Mouse (Mus musculus) hindbrain, embryonic 10.5 days (tissue): ENCODE measurements around the gene Ptprg. TPM values are rescaled to one million over a fixed set of nuclear protein-coding genes. Genes with fewer than 3 reads are reported as not detected.

ENCODE experiments used
- DNase-seq: peaks from one replicate; pipeline ENCODE4 v3.0.0-alpha.2; 2017; ENCODE audit warnings: low spot score
- H3K27ac ChIP-seq: fragments of 300-500 bp; sonication (generic); 2 replicates; pipeline ENCODE4 v1.5.1; 2016; ENCODE audit warnings: mild to moderate bottlenecking, moderate library complexity
- H3K27me3 ChIP-seq: fragments of 300-500 bp; sonication (generic); 2 replicates; pipeline ENCODE4 v1.6.1; 2016; ENCODE audit warnings: mild to moderate bottlenecking; ENCODE audit not compliant: poor library complexity, insufficient read depth, severe bottlenecking
- H3K36me3 ChIP-seq: fragments of 300-500 bp; sonication (generic); 2 replicates; pipeline ENCODE4 v1.6.1; 2016; ENCODE audit warnings: mild to moderate bottlenecking, moderate library complexity
- H3K4me1 ChIP-seq: fragments of 300-500 bp; sonication (generic); replicated peaks from 2 replicates; pipeline ENCODE4 v1.6.1; 2016; ENCODE audit warnings: mild to moderate bottlenecking
- H3K4me3 ChIP-seq: fragments of 300-500 bp; sonication (generic); 2 replicates; pipeline ENCODE4 v1.5.1; 2016; ENCODE audit warnings: mild to moderate bottlenecking, moderate library complexity
- H3K9me3 ChIP-seq: fragments of 300-500 bp; sonication (generic); 2 replicates; pipeline ENCODE4 v1.6.1; 2016; ENCODE audit warnings: mild to moderate bottlenecking, moderate library complexity
- WGBS: fragments of 180-500 bp; shearing (Covaris S2); methylation state at CpG from one replicate; pipeline ENCODE4 v1.1.7; 2016; 5-methylcytosine and 5-hydroxymethylcytosine counted together
- polyA plus RNA-seq: library from polyadenylated mRNA; unstranded; fragments of >200 nt; fragmentation: Nextera tagmentation; extraction: Ambion mirVana; gene quantifications from 2 replicates; pipeline ENCODE4 v1.2.1, GENCODE M21; 2016

Ptprg gene
- polyA plus RNA-seq, 1 experiment from 2014 or later, result 48.9 TPM

DNA sequence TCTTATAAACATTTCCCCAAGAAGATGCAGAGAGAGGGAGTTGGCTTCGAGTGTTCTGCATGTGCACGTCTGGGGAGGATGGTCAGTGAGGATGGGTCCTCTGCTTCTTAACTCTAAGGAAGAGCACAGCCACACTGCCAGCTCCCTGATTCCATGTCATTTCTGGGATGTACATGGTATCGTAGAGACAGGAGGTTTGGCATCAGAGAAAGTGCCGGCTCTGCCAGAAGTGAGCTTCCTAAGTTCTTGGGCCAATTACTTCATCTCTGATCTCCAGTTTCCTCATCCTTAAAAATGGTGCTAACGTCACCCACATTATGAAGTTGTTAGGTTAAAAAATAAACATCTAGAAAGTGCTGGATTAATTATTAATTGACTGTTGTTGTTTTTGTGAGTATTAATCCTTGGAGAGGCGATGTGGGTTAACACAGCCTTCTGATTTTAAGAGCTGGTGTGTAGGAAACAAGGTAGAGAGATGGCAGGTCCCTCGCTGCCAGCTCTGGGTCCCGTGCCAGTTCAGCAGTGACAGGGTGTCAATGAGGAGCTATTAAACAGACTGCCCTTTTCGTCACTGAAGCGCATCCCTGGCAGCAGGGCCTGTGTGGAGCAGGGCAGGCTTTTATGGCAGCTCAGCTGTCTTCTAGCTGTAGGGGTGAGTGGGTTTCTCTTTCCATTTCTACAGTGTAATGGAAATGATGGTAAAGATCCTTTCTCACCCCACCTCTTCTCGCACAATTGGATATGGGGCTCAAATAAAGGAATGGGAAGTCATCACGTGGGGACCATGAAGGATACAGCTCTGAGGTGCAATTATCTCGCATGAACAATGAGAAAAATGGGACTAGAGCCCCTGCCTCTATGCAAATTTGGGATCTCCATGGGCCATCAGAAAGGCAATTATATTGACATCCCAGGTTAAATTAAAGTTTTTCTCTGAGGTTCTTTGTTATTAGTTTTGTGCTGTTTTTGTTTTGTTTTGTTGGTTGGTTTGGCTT is 646.9 kb downstream of the Ptprg start:
- no peaks in the 10 kb centered on the region for H3K36me3 ChIP-seq
- DNase-seq, result no peak
- H3K27ac ChIP-seq, result peak overlapping the region; percentile 36; the same call in 1 of the 2 replicates
- no peak overlapping the region for H3K4me3 ChIP-seq
- peaks cover 10% of the 10 kb centered on the region; the same call in 1 of the 2 replicates for H3K4me1 ChIP-seq
- 79% methylated on average over 13 of the region's 13 CpGs for WGBS
- H3K9me3 ChIP-seq, result no peaks in the 10 kb centered on the region
- no peaks in the 10 kb centered on the region for H3K27me3 ChIP-seq

DNA sequence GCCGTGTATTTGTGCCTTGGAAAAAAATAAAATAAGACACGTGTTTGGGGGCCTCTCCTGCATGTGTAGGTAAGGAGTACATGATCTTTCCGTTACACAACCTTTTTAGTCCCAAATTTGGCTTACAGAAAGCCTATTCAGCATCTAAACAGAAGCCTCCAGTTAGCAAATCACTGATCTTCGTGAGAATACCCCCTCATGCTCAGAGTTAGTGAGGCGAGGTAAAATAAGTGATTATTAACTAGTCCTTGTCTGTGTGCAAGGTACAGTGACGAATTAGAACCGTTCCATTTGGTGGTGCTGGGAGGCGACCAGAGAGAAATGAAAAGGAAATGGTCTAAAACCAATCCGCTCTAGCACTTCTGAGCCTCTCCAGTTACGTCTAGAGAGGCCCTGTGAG is 648.9 kb downstream of the Ptprg start:
- Histone ChIP-seq H3K36me3 (no peaks in the 10 kb centered on the region), H3K4me1 (peaks cover 10% of the 10 kb centered on the region; the same call in 1 of the 2 replicates), H3K27me3 (no peaks in the 10 kb centered on the region), H3K4me3 (no peak overlapping the region), H3K9me3 (no peaks in the 10 kb centered on the region), H3K27ac (no peak overlapping the region)
- no peak for DNase-seq
- WGBS, result 77% methylated on average over 10 of the region's 10 CpGs

DNA sequence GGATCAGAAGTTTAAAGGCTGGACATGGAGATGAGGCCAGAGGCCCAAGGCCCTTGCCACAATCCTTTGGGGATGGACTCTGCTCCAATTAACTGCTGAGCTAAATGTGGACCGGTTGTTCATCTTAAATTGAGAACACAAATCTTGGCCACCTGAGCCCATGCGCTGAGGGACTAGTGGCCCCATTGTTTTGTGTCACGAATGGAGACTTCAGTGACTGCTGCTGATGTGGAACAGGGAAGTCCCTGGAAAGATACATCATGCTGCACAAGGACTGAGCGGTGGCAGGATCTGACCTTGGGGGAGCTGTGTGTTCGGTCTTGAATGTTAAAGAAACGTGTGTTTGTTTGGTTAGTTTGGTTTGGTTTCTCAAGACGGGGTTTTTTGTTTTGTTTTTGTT is 649.7 kb downstream of the Ptprg start:
- no peak for DNase-seq
- H3K27me3 ChIP-seq, result no peaks in the 10 kb centered on the region
- H3K4me3 ChIP-seq, result no peak overlapping the region
- no peaks in the 10 kb centered on the region for H3K9me3 ChIP-seq
- H3K4me1 ChIP-seq, result peaks cover 10% of the 10 kb centered on the region; the same call in 1 of the 2 replicates
- peak overlapping the region; percentile 9; the same call in 1 of the 2 replicates for H3K27ac ChIP-seq
- 79% methylated on average over 7 of the region's 7 CpGs for WGBS
- H3K36me3 ChIP-seq, result 0 out of 2 replicates have a peak, but pooled peaks cover 8% of the 10 kb centered on the region

DNA sequence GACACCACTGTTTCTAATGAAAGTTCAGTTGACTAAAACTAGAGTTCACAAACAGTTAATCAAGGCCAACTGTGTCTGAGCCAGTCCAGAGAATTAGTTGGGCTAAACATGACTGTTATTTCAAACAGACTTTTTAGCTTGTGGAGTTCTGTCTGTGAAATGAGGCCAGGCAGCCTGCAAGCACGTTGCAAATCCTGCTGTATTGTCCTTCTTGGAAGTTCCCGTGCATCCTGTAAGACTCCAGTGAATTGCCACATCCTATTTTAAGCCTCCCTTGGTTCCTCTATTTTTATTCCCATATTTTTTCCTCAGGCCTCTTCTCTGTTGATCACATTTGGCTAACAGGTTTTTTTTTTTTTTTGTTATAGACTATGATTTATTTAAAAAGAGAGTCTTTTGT is 652.8 kb downstream of the Ptprg start:
- H3K9me3 ChIP-seq, result no peaks in the 10 kb centered on the region
- H3K27me3 ChIP-seq, result no peaks in the 10 kb centered on the region
- H3K36me3 ChIP-seq, result peaks cover 9% of the 10 kb centered on the region; the same call in 1 of the 2 replicates
- WGBS, result 76% methylated on average over 2 of the region's 2 CpGs
- no peaks in the 10 kb centered on the region; the same call in 1 of the 2 replicates for H3K4me1 ChIP-seq
- no peak for DNase-seq
- no peak overlapping the region for H3K4me3 ChIP-seq
- no peak overlapping the region for H3K27ac ChIP-seq

DNA sequence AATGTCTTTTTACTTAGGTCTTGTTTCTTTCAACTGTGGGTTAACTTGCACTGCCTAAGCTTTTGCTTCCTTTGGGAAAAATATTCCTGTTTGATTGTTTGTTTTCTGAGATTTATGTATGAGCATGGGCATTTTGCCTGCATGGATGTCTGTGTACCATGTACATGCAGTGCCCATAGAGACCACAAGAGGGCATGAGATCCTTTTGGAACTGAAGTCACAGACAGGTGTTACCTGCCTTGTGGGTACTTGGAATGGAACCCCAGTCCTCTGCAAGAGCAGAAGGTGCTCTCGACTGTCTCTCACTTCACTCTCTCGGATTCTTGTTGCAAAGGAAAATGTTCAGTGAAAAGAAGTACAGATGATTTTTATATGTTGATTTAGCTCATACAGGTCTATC is 655.2 kb downstream of the Ptprg start:
- Histone ChIP-seq H3K27me3 (no peaks in the 10 kb centered on the region), H3K4me1 (no peaks in the 10 kb centered on the region; the same call in 1 of the 2 replicates), H3K4me3 (no peak overlapping the region), H3K36me3 (peaks cover 25% of the 10 kb centered on the region), H3K9me3 (no peaks in the 10 kb centered on the region), H3K27ac (no peak overlapping the region)
- 89% methylated on average over 2 of the region's 2 CpGs for WGBS
- DNase-seq, result no peak

GRCm38 (mm10) chr14:12218544-12219150 is 665.3 kb downstream of the Ptprg start:
- DNase-seq, result no peak
- Histone ChIP-seq H3K27me3 (no peaks in the 10 kb centered on the region), H3K4me1 (no peaks in the 10 kb centered on the region), H3K9me3 (no peaks in the 10 kb centered on the region), H3K27ac (no peak overlapping the region), H3K4me3 (no peak overlapping the region), H3K36me3 (peaks cover 28% of the 10 kb centered on the region)
- 89% methylated on average over 16 of the region's 16 CpGs for WGBS

DNA sequence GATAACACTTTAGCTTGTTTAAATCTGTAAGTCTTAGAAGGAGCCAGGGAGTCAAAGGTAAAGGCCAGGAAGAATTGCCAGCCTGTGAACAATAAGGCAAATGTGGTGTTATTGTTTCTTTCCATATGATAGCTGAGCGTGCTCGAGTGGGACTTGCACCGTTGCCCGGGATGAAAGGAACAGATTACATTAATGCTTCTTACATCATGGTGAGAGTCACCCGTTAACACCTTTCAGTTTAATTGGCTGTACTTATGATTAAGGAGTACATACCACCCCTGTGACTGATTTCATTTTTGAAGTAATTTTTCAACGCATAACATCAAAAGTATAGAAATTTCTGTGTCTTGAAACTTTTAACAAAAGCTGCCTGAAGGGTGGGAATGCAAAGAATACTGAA is 666.5 kb downstream of the Ptprg start:
- Histone ChIP-seq H3K4me1 (no peaks in the 10 kb centered on the region), H3K9me3 (no peaks in the 10 kb centered on the region), H3K27me3 (no peaks in the 10 kb centered on the region), H3K27ac (no peak overlapping the region), H3K36me3 (peaks cover 27% of the 10 kb centered on the region), H3K4me3 (no peak overlapping the region)
- DNase-seq, result no peak
- WGBS, result 83% methylated on average over 6 of the region's 6 CpGs

DNA sequence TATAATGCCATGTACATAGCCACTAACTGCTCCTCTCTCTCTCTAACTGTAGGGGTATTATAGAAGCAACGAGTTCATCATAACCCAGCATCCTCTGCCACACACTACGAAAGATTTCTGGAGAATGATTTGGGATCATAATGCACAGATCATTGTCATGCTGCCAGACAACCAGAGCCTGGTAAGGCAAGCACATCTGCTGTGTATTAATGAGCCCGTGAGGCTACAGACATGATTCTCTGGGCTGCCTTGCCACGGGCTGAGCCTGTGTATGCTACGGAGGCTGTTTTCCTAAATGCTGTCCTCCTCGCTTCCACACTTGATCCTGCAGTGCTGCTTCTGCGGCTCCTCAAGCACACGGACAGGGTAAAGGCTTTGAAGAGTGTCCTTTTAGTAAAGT is 667.2 kb downstream of the Ptprg start:
- no peak overlapping the region for H3K4me3 ChIP-seq
- peaks cover 30% of the 10 kb centered on the region for H3K36me3 ChIP-seq
- no peak overlapping the region for H3K27ac ChIP-seq
- H3K4me1 ChIP-seq, result no peaks in the 10 kb centered on the region
- DNase-seq, result no peak
- no peaks in the 10 kb centered on the region for H3K27me3 ChIP-seq
- H3K9me3 ChIP-seq, result no peaks in the 10 kb centered on the region
- 86% methylated on average over 8 of the region's 8 CpGs for WGBS

GRCm38 (mm10) chr14:12221571-12221970 is 668.2 kb downstream of the Ptprg start:
- Histone ChIP-seq H3K4me3 (no peak overlapping the region), H3K9me3 (no peaks in the 10 kb centered on the region), H3K27me3 (no peaks in the 10 kb centered on the region), H3K36me3 (peaks cover 37% of the 10 kb centered on the region), H3K27ac (no peak overlapping the region), H3K4me1 (no peaks in the 10 kb centered on the region)
- no peak for DNase-seq
- 85% methylated on average over 5 of the region's 5 CpGs for WGBS

DNA sequence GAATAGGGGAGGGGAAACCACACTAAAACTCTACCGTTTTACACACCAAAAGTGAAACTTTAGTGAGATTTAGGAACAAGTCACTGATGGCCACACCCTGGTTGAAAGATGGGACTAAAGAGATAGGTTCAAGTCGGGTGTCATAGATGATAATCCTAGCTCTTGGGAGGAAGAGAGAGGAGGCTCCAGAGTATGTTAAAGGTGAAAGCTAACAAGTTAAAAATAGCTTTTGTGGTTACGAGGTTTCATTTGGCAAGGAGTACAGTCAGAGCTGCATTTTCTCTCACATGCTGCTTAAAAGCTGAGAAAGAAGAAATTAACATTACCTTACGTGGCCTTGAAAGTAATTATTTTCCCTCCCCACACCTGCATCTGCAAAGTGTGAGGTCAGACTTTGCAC is 690.4 kb downstream of the Ptprg start:
- H3K4me3 ChIP-seq, result no peak overlapping the region
- H3K36me3 ChIP-seq, result no peaks in the 10 kb centered on the region
- H3K4me1 ChIP-seq, result peaks cover 9% of the 10 kb centered on the region; the same call in 1 of the 2 replicates
- no peak overlapping the region for H3K27ac ChIP-seq
- no peak for DNase-seq
- no peaks in the 10 kb centered on the region for H3K27me3 ChIP-seq
- no peaks in the 10 kb centered on the region for H3K9me3 ChIP-seq
- WGBS, result 82% methylated on average over 4 of the region's 4 CpGs

DNA sequence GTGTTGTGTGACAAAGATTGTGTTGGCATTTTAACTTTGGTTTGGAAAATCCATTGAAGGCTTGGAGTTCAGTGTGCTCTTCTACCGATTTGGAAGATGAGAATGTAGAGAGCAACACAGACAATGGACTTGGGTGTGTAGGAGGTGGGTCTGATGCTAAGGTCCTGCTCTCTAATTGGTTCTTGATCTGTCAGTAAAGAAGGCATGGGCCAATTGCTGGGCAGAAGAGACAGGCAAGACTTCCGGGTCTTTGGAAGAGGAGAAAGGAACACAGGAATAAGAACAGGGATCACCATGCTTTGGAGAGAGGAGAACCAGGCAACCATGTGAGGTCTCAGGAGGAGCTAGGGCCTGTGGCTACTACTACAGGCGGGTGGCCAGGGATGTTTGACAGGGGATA is 722.7 kb downstream of the Ptprg start:
- H3K27ac ChIP-seq, result no peak overlapping the region
- H3K27me3 ChIP-seq, result no peaks in the 10 kb centered on the region
- WGBS, result 70% methylated on average over 3 of the region's 3 CpGs
- H3K4me3 ChIP-seq, result no peak overlapping the region
- no peaks in the 10 kb centered on the region for H3K9me3 ChIP-seq
- DNase-seq, result no peak
- no peaks in the 10 kb centered on the region for H3K4me1 ChIP-seq
- no peaks in the 10 kb centered on the region for H3K36me3 ChIP-seq

- Histone ChIP-seq H3K27me3 (peaks cover 10% of the 10 kb centered on the region; the same call in 1 of the 2 replicates), H3K9me3 (no peaks in the 10 kb centered on the region), H3K36me3 (no peaks in the 10 kb centered on the region), H3K4me1 (peaks cover 4% of the 10 kb centered on the region), H3K4me3 (peak within 1 kb of the TSS; percentile 79), H3K27ac (peak within 1 kb of the TSS; percentile 94)
- 81% methylated on average over 6 of the region's 6 CpGs for WGBS
- no peak for DNase-seq
Measured at GRCm38 (mm10) chr14:12283641-12284040, 730.3 kb downstream of the Ptprg start, which contains the start of gene Gm49355. Gm49355 (plus strand) TSS chr14:12283976.
